Mouse (Mus musculus) limb, embryonic 15.5 days (tissue): ENCODE measurements around the gene Trnt1. TPM values are rescaled to one million over a fixed set of nuclear protein-coding genes. Genes with fewer than 3 reads are reported as not detected.

Experiments used
- polyA plus RNA-seq: library from polyadenylated mRNA; unstranded; fragments of >200 nt; fragmentation: Nextera tagmentation; extraction: Ambion mirVana; gene quantifications from 2 replicates; pipeline ENCODE4 v1.2.1, GENCODE M21; 2015

The Trnt1 gene
- polyA plus RNA-seq, 1 experiment from 2014 or later: 61.3 TPM

Other genes with a start within 250 kb of the Trnt1 start
- gene Il5ra, start 20.1 kb upstream of the Trnt1 start, polyA plus RNA-seq: 0.47 and 0.51 TPM in 2 replicates
- 46.8 and 48.1 TPM in 2 replicates for gene Crbn, start 31.0 kb downstream of the Trnt1 start, polyA plus RNA-seq